10 mouse cellular contexts compared by ENCODE assay signal in genomic region chr12:103306720-103307119, GRCm38 (mm10). TPM values are rescaled to one million over a fixed set of nuclear protein-coding genes. Genes with fewer than 3 reads are reported as not detected.
A peak's percentile ranks its signal among the peaks of the same experiment; 100 is the strongest.
DNase-seq lines count a peak whose midpoint lies in the region; ATAC-seq lines count a peak whose summit lies in the region.
"Had no signal": no experiment of that assay in that cellular context is flagged by ENCODE, and none has a peak within 500 bp of the region (broad histone marks: within the 10 kb centered on the region; RNA-seq: fewer than 3 reads in every experiment).

No protein-coding gene starts in this region.

- no peak overlapping the region for H3K9ac ChIP-seq in forebrain, embryonic 15.5 days (replicated peaks)
- no peak overlapping the region for H3K9ac ChIP-seq in midbrain, embryonic 15.5 days
- H3K9ac ChIP-seq: heart, embryonic 13.5 days had no signal

- H3K4me1 ChIP-seq in forebrain, embryonic 10.5 days = peaks cover 9% of the 10 kb centered on the region
- no peaks in the 10 kb centered on the region for H3K4me1 ChIP-seq in forebrain, embryonic 15.5 days
- H3K4me1 ChIP-seq in midbrain, embryonic 10.5 days = peaks cover 19% of the 10 kb centered on the region
- H3K4me1 ChIP-seq in midbrain, embryonic 15.5 days = no peaks in the 10 kb centered on the region
- H3K4me1 ChIP-seq: heart, embryonic 13.5 days had no signal

- peaks cover 5% of the 10 kb centered on the region; the same call in 1 of the 2 replicates for H3K36me3 ChIP-seq in forebrain, embryonic 10.5 days (replicated peaks)
- no peaks in the 10 kb centered on the region for H3K36me3 ChIP-seq in forebrain, embryonic 15.5 days
- H3K36me3 ChIP-seq in midbrain, embryonic 10.5 days = peaks cover 11% of the 10 kb centered on the region
- no peaks in the 10 kb centered on the region for H3K36me3 ChIP-seq in midbrain, embryonic 15.5 days (replicated peaks)
- H3K36me3 ChIP-seq: heart, embryonic 13.5 days had no signal

- ATAC-seq in forebrain, embryonic 15.5 days (replicated peaks) = no peak
- ATAC-seq in midbrain, embryonic 15.5 days (replicated peaks) = no peak
- ATAC-seq in hematopoietic stem cell, adult 5-6 weeks (replicated peaks in 1 of 2; ENCODE audit: insufficient read depth in 1 of 2, low FRiP score in 2 of 2, low TSS enrichment in 1 of 2, low read depth in 1 of 2, poor library complexity in 2 of 2, severe bottlenecking in 2 of 2) = peak; percentile 53 to 57; a peak in 1 of 4 replicates

- peaks cover 12% of the 10 kb centered on the region for H3K27me3 ChIP-seq in forebrain, embryonic 10.5 days (ENCODE audit: poor library complexity, severe bottlenecking)
- no peaks in the 10 kb centered on the region for H3K27me3 ChIP-seq in forebrain, embryonic 15.5 days
- peaks cover 14% of the 10 kb centered on the region for H3K27me3 ChIP-seq in midbrain, embryonic 10.5 days (ENCODE audit: low read depth, poor library complexity, severe bottlenecking)
- no peaks in the 10 kb centered on the region for H3K27me3 ChIP-seq in midbrain, embryonic 15.5 days (replicated peaks)

- no peak overlapping the region for H3K4me3 ChIP-seq in forebrain, embryonic 10.5 days
- no peak overlapping the region for H3K4me3 ChIP-seq in forebrain, embryonic 15.5 days
- no peak overlapping the region for H3K4me3 ChIP-seq in midbrain, embryonic 10.5 days
- H3K4me3 ChIP-seq in midbrain, embryonic 15.5 days = no peak overlapping the region
- H3K4me3 ChIP-seq: heart, embryonic 13.5 days had no signal

- no peak overlapping the region for H3K27ac ChIP-seq in forebrain, embryonic 10.5 days
- no peak overlapping the region for H3K27ac ChIP-seq in forebrain, embryonic 15.5 days (replicated peaks)
- H3K27ac ChIP-seq in midbrain, embryonic 10.5 days (replicated peaks) = peak overlapping the region; percentile 64
- H3K27ac ChIP-seq in midbrain, embryonic 15.5 days = no peak overlapping the region
- H3K27ac ChIP-seq: heart, embryonic 13.5 days had no signal

- no peak overlapping the region for H3K4me2 ChIP-seq in forebrain, embryonic 15.5 days (replicated peaks)
- no peak overlapping the region for H3K4me2 ChIP-seq in midbrain, embryonic 15.5 days
- H3K4me2 ChIP-seq: heart, embryonic 13.5 days had no signal

- peaks cover 7% of the 10 kb centered on the region for H3K9me3 ChIP-seq in forebrain, embryonic 10.5 days
- no peaks in the 10 kb centered on the region for H3K9me3 ChIP-seq in forebrain, embryonic 15.5 days
- H3K9me3 ChIP-seq in midbrain, embryonic 10.5 days (replicated peaks) = peaks cover 10% of the 10 kb centered on the region
- no peaks in the 10 kb centered on the region for H3K9me3 ChIP-seq in midbrain, embryonic 15.5 days
- H3K9me3 ChIP-seq: heart, embryonic 13.5 days had no signal

- 20% methylated on average over 3 of the region's 3 CpGs for WGBS in forebrain, embryonic 10.5 days
- 22% methylated on average over 3 of the region's 3 CpGs for WGBS in forebrain, embryonic 15.5 days
- 22% methylated on average over 3 of the region's 3 CpGs for WGBS in midbrain, embryonic 10.5 days
- WGBS in midbrain, embryonic 15.5 days = 20% methylated on average over 3 of the region's 3 CpGs

- peak; percentile 49 for DNase-seq in forebrain, embryonic 10.5 days (ENCODE audit: extremely low spot score, low spot score)
- DNase-seq in midbrain, embryonic 10.5 days (ENCODE audit: low spot score) = peak; percentile 75
- peak; percentile 28 for DNase-seq in WW6 (ENCODE audit: low read depth, low spot score)
- DNase-seq in naive thymus-derived CD4-positive, alpha-beta T cell, adult 2 months (ENCODE audit: low read depth) = peak; percentile 36
- DNase-seq in urinary bladder, adult 2 months (ENCODE audit: low spot score) = no peak

RNA-seq across cellular contexts. Expression of gene Fam181a, which starts 4.1 kb away (rescaled TPM):
- 24.0 and 27.7 TPM in 2 replicates for polyA plus RNA-seq in forebrain, embryonic 10.5 days (2016; fragmentation: Nextera tagmentation; extraction: Ambion mirVana)
- 4.0 TPM in 2 replicates for polyA plus RNA-seq in forebrain, embryonic 15.5 days (2015; fragmentation: Nextera tagmentation; extraction: Ambion mirVana)
- 52.7 and 54.9 TPM in 2 replicates for polyA plus RNA-seq in midbrain, embryonic 10.5 days (2016; fragmentation: Nextera tagmentation; extraction: Ambion mirVana)
- 7.7 and 11.2 TPM in 2 replicates for polyA plus RNA-seq in midbrain, embryonic 15.5 days (2015; fragmentation: Nextera tagmentation; extraction: Ambion mirVana)
- not detected in 2 replicates for total RNA-seq in hematopoietic stem cell, adult 5-6 weeks (2017)
- polyA plus RNA-seq in urinary bladder, adult 2 months (2012; rRNA removed) = not detected in 2 replicates
- polyA plus RNA-seq: heart, embryonic 13.5 days; lung, embryonic 16.5 days had no signal

RNA-seq across cellular contexts. Expression of gene Asb2, which starts 49.1 kb away (rescaled TPM):
- 0.43 and 0.57 TPM in 2 replicates for polyA plus RNA-seq in forebrain, embryonic 10.5 days (2016; fragmentation: Nextera tagmentation; extraction: Ambion mirVana)
- polyA plus RNA-seq in forebrain, embryonic 15.5 days (2015; fragmentation: Nextera tagmentation; extraction: Ambion mirVana) = 0.55 and 0.74 TPM in 2 replicates
- polyA plus RNA-seq in midbrain, embryonic 10.5 days (2016; fragmentation: Nextera tagmentation; extraction: Ambion mirVana) = 0.53 and 0.83 TPM in 2 replicates
- 0.81 and 1.1 TPM in 2 replicates for polyA plus RNA-seq in midbrain, embryonic 15.5 days (2015; fragmentation: Nextera tagmentation; extraction: Ambion mirVana)
- 3.3 TPM in 1 of 2 replicates, not detected in the other for total RNA-seq in hematopoietic stem cell, adult 5-6 weeks (2017)
- 46.8 and 55.6 TPM in 2 replicates for polyA plus RNA-seq in urinary bladder, adult 2 months (2012; rRNA removed)

Comparison
In these comparisons a context has a peak if more than half of its experiments do, and no peak if none do; other contexts are left out.
1. ATAC-seq: peak in hematopoietic stem cell, adult 5-6 weeks (2 of 2); none in forebrain, embryonic 15.5 days (single experiment) and midbrain, embryonic 15.5 days (single experiment).
2. RNA of gene Asb2, which starts 49.1 kb away (polyA plus RNA-seq): 46.8 to 55.6 TPM in urinary bladder, adult 2 months; 0.81 to 1.1 TPM in midbrain, embryonic 15.5 days, 0.43 to 0.57 TPM in forebrain, embryonic 10.5 days, 0.55 to 0.74 TPM in forebrain, embryonic 15.5 days and 0.53 to 0.83 TPM in midbrain, embryonic 10.5 days; every median in the first group is over 10 times any median in the second.